Mouse (Mus musculus) B cell, adult 2 months (primary cell): ENCODE data around the gene Hsdl1.

Experiments
- DNase-seq, 2 experiments: peaks; one replicate each; pipeline ENCODE4 v3.0.0; 2022

Gene Hsdl1

GRCm38 (mm10) chr8:119574437-119575365, at the start of gene Hsdl1, which contains the start of gene Dnaaf1:
TSS of gene Hsdl1 (minus strand) at chr8:119575183.
TSS of gene Dnaaf1 (plus strand) at chr8:119575235.
- peak; percentile 97 for DNase-seq

GRCm38 (mm10) chr8:119623744-119624143, 48.8 kb upstream of the Hsdl1 start:
- no peak for DNase-seq

DNA sequence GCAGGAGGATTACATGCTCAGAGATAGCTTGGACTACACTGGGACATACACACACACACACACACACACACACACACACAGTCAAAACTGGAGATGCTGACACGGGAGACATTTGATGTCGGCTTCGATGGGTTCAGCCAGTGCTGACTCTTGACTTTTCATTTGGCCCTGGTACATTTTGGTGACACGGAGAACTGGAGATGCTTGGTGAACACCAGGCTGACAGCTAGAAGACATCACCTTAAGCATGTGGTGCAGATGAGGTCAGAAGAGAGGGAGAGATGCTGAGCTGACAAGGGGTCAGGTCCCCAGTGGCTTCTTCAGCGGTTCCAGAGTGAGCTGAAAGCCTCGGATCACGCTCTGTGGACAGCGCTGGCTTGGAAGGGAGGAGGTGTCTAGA, 48.1 kb upstream of the Hsdl1 start:
- DNase-seq, result no peak

DNA sequence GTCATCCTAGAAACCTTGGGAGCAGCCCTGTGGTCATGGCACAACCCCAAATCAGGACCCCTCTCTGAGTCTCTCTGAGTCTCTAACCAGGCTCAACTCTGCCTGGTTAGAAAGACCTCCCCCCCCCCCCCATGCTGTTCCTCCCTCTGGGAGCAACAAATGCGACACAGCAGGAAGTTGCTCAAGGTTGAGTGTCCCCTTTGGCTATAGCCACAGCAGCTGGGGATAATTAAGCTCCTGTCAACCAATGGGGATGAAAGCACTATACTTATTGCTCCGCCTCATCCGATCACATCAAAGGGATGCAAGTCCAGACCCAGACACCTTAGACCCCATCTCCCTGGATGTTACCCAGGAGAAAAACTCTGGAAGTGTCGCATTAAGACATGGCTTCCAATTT, 47.6 kb upstream of the Hsdl1 start:
- no peak for DNase-seq

GRCm38 (mm10) chr8:119620848-119621465, 46.0 kb upstream of the Hsdl1 start:
- no peak for DNase-seq

DNA sequence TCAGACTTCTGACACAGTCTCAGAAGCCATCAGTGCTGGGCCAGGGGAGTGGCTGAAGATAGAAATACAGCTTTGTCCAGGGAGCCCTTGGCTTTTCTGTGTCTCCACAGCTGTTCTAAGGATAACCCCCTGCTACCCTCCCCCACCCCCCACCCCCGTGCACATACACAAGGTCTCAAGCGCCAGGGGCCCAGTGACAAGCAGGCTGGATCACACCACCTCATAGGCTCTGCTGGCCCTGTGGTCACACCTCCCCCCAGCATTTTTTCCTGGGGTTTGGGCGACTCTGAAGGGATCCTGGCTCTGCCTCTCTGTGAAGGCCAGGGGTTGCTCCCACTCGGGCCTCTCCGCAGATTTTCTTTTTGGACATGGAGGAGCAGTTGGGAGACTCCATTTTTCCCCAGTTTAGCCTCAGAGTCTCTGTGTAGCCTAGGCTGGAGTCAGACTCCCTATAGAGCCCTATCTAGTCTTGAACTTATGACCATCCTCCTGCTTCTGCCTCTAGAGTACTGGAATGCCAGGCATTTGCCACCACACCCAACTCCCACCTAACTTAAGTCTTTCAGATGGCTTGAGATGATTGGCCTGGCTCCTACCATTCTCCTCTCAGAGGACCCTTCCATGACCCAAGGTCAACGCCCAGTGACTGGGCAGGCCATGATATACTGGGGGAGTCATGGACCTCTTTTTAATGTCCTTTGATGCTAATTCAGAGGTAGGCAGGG, 45.3 kb upstream of the Hsdl1 start:
- no peak for DNase-seq

DNA sequence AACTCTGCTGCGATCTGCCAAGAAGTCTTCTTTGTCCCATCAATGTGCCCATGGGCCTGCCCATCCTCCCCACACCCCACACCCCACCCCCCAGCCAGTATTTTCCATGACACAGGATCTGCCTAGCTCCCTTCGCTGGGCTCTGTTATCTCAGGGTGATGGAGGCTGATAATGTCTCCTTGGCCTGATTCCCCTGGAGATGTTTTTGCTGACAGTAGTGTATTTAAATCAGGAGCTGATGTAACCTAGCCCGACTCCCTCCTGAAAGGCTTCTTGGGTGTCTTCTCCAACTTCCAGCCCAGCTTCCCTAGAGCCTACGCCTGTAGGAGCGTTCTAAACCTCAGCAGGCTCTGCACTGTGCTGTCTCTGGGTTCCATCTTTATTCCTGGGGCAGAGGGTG, 43.9 kb upstream of the Hsdl1 start:
- DNase-seq, result no peak

DNA sequence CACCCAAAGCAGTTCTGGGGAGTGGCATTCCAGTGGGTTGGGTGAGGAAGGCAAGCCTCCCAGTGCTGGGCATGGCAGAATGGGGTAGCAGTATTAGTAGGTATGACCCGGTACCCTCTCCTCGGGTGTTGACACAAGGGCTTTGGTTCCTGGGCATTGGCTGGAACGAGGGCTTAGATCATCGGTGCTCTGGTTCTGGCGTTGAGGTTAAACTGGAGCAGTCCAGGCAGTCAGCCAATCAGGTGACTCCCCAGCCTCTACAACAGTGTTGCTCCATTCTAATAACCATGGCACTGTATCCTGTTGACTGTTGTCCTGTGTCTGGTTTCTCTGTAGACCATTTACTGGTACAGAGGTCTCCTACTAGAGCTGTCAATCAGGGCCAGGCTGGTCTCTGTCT, 42.6 kb upstream of the Hsdl1 start:
- no peak for DNase-seq

- no peak for DNase-seq
These were observed 41.8 kb upstream of the Hsdl1 start for GRCm38 (mm10) chr8:119616811-119617210.

- no peak for DNase-seq
These were observed 41.4 kb upstream of the Hsdl1 start for GRCm38 (mm10) chr8:119616358-119616757.

GRCm38 (mm10) chr8:119615096-119615495, 40.1 kb upstream of the Hsdl1 start:
- DNase-seq, result no peak

DNA sequence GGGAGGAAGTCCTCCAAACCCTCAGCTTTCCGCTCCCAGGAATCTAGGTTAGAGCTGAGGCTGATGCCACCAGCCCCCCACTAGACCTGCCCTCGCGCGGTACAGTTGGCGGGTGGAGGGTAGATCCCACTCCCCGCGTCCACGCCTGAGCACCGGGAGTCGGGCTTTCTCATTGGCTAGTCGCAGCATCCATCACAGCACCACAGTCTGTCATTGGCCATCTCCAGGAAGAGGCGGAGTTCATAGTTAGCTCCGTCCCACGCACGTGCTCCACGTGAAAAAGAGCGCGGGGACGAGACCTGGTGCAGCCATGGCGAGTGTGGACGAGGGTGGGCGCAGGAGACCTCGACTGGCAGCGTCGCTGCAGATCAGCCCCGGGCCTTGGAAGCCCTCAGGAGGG, 37.5 kb upstream of the Hsdl1 start, which contains the start of gene Adad2:
Adad2 (plus strand) TSS at position 277 of the 400 bp plus-strand sequence.
- DNase-seq, result no peak

DNA sequence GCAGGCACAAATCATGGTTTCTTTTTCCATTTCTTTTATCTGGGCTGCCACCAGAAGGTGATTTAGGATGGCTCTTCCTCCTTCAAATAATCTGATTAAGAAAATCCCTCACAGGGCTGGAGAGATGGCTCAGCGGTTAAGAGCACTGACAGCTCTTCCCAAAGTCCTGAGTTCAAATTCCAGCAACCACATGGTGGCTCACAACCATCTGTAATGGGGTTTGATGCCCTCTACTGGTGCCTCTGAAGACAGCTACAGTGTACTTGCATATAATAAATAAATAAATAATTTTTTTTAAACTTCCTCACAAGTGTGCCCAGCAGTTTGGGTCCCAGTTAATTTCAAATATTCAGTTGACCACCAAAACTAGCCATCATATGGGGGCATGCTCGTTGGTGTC, 31.2 kb upstream of the Hsdl1 start:
- DNase-seq, result peak; percentile 14 to 21

GRCm38 (mm10) chr8:119604996-119605395, 30.0 kb upstream of the Hsdl1 start, which contains the start of gene Taf1c:
TSS of gene Taf1c (minus strand) at chr8:119605222.
- peak; percentile 97 for DNase-seq

GRCm38 (mm10) chr8:119604398-119604803, 29.4 kb upstream of the Hsdl1 start:
- DNase-seq, result no peak

- no peak for DNase-seq
These were observed 28.8 kb upstream of the Hsdl1 start for GRCm38 (mm10) chr8:119603771-119604170.

DNA sequence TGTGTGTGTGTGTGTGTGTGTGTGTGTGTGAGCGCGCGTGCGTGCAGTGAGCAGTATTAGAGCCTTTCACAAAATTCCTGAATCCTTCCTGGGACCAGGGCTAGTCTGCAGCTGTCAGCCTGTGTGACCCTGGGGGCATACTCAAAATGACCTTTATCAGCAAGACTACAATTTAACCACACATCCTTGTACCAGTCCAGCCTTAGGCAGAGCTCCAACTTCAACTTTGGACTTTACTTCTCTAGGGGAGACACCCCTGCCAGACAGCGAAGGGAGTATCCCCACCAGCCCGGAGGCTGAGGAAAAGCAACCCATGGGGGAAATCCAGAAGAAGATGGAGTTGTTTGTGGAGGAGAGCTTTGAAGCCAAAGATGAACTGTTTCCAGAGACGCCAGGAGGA, 16.5 kb upstream of the Hsdl1 start:
- DNase-seq, result no peak

DNA sequence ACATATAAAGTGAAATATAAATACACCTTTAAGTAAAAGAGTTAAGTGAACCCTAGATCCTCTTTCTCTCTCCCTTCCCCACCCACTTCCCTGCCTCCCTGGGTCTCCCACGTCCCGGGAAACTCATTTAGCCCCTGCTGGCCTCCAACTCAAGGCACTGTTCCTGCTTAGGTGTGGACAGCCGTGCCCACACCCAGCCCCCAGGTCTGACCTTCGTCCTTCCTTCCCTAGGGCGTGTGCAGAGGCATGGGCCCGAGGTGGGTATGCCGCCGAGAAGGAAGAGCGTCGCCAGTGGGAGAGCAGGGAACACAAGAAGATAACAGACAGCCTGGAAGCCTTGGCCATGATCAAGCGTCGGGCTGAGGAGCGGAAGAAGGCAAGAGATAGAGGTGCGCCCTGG, 15.4 kb upstream of the Hsdl1 start:
- DNase-seq, result no peak

DNA sequence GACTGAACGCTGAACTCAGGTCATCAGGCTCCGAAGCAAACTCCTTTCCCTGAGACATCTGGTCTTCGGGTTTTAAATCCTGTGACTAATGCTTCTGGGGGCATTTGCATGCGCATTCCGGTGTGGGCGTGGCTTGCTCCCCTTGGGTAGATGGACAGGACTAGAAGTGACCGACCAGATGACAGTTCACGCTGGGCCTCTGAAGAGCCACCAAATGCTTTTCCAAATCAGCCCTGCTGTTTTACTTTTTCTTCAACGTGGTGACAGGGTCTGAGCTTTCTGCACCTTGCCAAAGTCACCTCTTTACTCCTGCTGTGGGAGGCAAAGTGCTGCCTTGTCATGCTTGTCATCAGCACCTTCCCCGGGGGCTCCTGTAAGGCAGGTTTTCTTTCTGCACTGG, 13.9 kb upstream of the Hsdl1 start:
- no peak for DNase-seq

GRCm38 (mm10) chr8:119588321-119588720, 13.3 kb upstream of the Hsdl1 start:
- DNase-seq, result no peak

DNA sequence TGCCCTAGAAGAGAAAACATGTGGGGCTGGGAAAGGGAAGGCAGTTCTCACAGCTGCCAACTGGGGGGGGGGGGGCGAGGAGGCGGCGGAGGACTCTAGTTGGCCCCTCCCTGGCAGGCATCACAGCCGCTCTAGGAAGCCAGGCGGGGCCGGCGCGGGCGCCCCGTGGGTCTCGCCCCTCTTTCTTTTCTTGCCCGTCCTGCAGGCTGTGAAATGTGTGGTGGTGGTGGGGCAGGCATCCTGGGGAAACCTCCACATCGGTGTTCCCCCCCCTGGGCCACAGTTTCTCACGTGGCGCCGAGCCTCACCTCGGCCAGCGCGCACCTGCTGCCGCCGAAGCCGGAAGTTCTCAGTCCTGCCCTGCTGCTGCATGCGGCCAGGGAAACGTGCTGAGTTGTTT, 10.9 kb upstream of the Hsdl1 start:
- DNase-seq, result peak in 1 of 2 experiments; percentile 9

GRCm38 (mm10) chr8:119580441-119581161, 5.6 kb upstream of the Hsdl1 start:
- DNase-seq, result no peak

GRCm38 (mm10) chr8:119579096-119579495, 4.1 kb upstream of the Hsdl1 start:
- DNase-seq, result no peak
